Mouse (Mus musculus): Measurements from ENCODE around the gene Gcfc2.

- no peak for TF ChIP-seq CTCF (IDR thresholded peaks at IDR 0.05; ENCODE audit: control insufficient read depth, insufficient read depth, insufficient replicate concordance, low read depth, low read length)
- TF ChIP-seq POLR2A (IDR thresholded peaks at IDR 0.05; ENCODE audit: control insufficient read depth, low read depth, low read length), result no peak
These were observed 27.7 kb upstream of the Gcfc2 start for GRCm38 (mm10) chr6:81895678-81896230.

Data from testis, adult 2 months (tissue).